Mouse (Mus musculus) pancreas, adult 10 weeks (tissue): ENCODE data around the gene Msh3. TPM values are rescaled to one million over a fixed set of nuclear protein-coding genes. Genes with fewer than 3 reads are reported as not detected.

Source experiments
- polyA plus RNA-seq: library from polyadenylated mRNA; stranded (reverse); fragments of 350-450 nt; fragmentation: Illumina TruSeq; extraction: RNeasy Lipid Tissue Mini Kit (QIAGEN cat#74804); gene quantifications from one replicate; pipeline ENCODE4 v1.2.3, GENCODE M21; 2015; ENCODE audit warnings: low read depth, low replicate concordance; ENCODE audit not compliant: insufficient read depth

The Msh3 gene
- polyA plus RNA-seq: 5.1 TPM

GRCm38 (mm10) chr13:92354456-92355271 lies at the start of gene Msh3, which contains the start of gene Dhfr:
Msh3 (minus strand) TSS chr13:92355003.
Dhfr (plus strand) TSS chr13:92354726.

GRCm38 (mm10) chr13:92305680-92306079 lies 49.1 kb downstream of the Msh3 start, which contains the start of gene Gm20379:
Gm20379 (plus strand) TSS chr13:92305980.

Other genes starting within 250 kb of the Msh3 start
- gene Rasgrf2, start 223.3 kb downstream of the Msh3 start, polyA plus RNA-seq: 4.7 TPM
- not detected for gene Gm20379, start 49.0 kb downstream of the Msh3 start, polyA plus RNA-seq
- 0.30 TPM for gene Dhfr, start 277 bp downstream of the Msh3 start, polyA plus RNA-seq
- gene Ankrd34b, start 70.9 kb upstream of the Msh3 start, polyA plus RNA-seq: not detected
- not detected for gene Fam151b, start 129.0 kb upstream of the Msh3 start, polyA plus RNA-seq
- gene Zfyve16, start 175.9 kb upstream of the Msh3 start, polyA plus RNA-seq: 2.7 TPM
- gene Spz1, start 221.2 kb upstream of the Msh3 start, polyA plus RNA-seq: not detected